Mouse (Mus musculus): ENCODE results near the gene Cdsn. TPM values are rescaled to one million over a fixed set of nuclear protein-coding genes. Genes with fewer than 3 reads are reported as not detected.
A peak's percentile ranks its signal among the peaks of the same experiment; 100 is the strongest.

Gene Cdsn
- total RNA-seq, 1 experiment = 1.1 TPM

- no peaks in the 10 kb centered on the region for H3K9me3 ChIP-seq (ENCODE audit: control insufficient read depth, insufficient read depth, low read depth, low read length)
- H3K4me1 ChIP-seq (ENCODE audit: control insufficient read depth in 2 of 2, insufficient read depth in 2 of 2, low read length in 2 of 2, poor library complexity in 1 of 2) = peaks cover 8 to 22% of the 10 kb centered on the region in 2 experiments; a peak in 3 of 4 replicates
- peak overlapping the region; percentile 17; the same call in 1 of the 2 replicates for H3K9ac ChIP-seq (ENCODE audit: insufficient read depth, low read depth, low read length, poor library complexity, severe bottlenecking)
- TF ChIP-seq HCFC1 (IDR thresholded peaks at IDR 0.05; ENCODE audit: borderline replicate concordance, insufficient read depth, low read length) (no peak), ZC3H11A (IDR thresholded peaks at IDR 0.05; ENCODE audit: borderline replicate concordance, low read depth, low read length) (no peak)
- H3K36me3 ChIP-seq (ENCODE audit: control insufficient read depth, insufficient read depth, low read length, poor library complexity, severe bottlenecking) = no peaks in the 10 kb centered on the region
- H3K27ac ChIP-seq (ENCODE audit: insufficient read depth, low read depth, low read length, poor library complexity, severe bottlenecking) = peak overlapping the region; percentile 73; the same call in 1 of the 2 replicates
- peak overlapping the region; percentile 8 to 24; a peak in 2 of 4 replicates for H3K4me3 ChIP-seq (ENCODE audit: insufficient read depth in 1 of 2, low read depth in 1 of 2, low read length in 2 of 2, poor library complexity in 1 of 2, severe bottlenecking in 1 of 2)
- DNase-seq (ENCODE audit: low read depth, low spot score) = no peak
- in situ Hi-C loops (cut with MboI; ENCODE audit: low sequenced_read_pairs in 2 of 2, unreplicated experiment in 2 of 2) = no loop called here
Measured at GRCm38 (mm10) chr17:35542761-35543411, 9.0 kb upstream of the Cdsn start.

GRCm38 (mm10) chr17:35543412-35543861, 8.5 kb upstream of the Cdsn start:
- TF ChIP-seq HCFC1 (IDR thresholded peaks at IDR 0.05; ENCODE audit: borderline replicate concordance, insufficient read depth, low read length) (no peak), ZNF384 (IDR thresholded peaks at IDR 0.05; ENCODE audit: low read depth, low read length) (no peak), MAFK (IDR thresholded peaks at IDR 0.05; ENCODE audit: insufficient read depth, low read depth, low read length) (no peak), ZC3H11A (IDR thresholded peaks at IDR 0.05; ENCODE audit: borderline replicate concordance, low read depth, low read length) (no peak), CHD2 (IDR thresholded peaks at IDR 0.05; ENCODE audit: low read depth, low read length) (no peak)
- no peak for DNase-seq (ENCODE audit: low read depth, low spot score)
- Histone ChIP-seq H3K4me3 (ENCODE audit: insufficient read depth in 1 of 2, low read depth in 1 of 2, low read length in 2 of 2, poor library complexity in 1 of 2, severe bottlenecking in 1 of 2) (peak overlapping the region; percentile 8 to 24; a peak in 2 of 4 replicates), H3K9me3 (ENCODE audit: control insufficient read depth, insufficient read depth, low read depth, low read length) (no peaks in the 10 kb centered on the region), H3K27ac (ENCODE audit: insufficient read depth, low read depth, low read length, poor library complexity, severe bottlenecking) (peak overlapping the region; percentile 73; the same call in 1 of the 2 replicates), H3K4me1 (ENCODE audit: control insufficient read depth in 2 of 2, insufficient read depth in 2 of 2, low read length in 2 of 2, poor library complexity in 1 of 2) (peaks cover 8 to 24% of the 10 kb centered on the region in 2 experiments; a peak in 3 of 4 replicates), H3K9ac (ENCODE audit: insufficient read depth, low read depth, low read length, poor library complexity, severe bottlenecking) (peak overlapping the region; percentile 17; the same call in 1 of the 2 replicates), H3K36me3 (ENCODE audit: control insufficient read depth, insufficient read depth, low read length, poor library complexity, severe bottlenecking) (no peaks in the 10 kb centered on the region)
- in situ Hi-C loops (cut with MboI; ENCODE audit: low sequenced_read_pairs in 2 of 2, unreplicated experiment in 2 of 2) = no loop called here

- no peaks in the 10 kb centered on the region for H3K9me3 ChIP-seq (ENCODE audit: control insufficient read depth, insufficient read depth, low read depth, low read length)
- peak overlapping the region; percentile 73; the same call in 1 of the 2 replicates for H3K27ac ChIP-seq (ENCODE audit: insufficient read depth, low read depth, low read length, poor library complexity, severe bottlenecking)
- TF ChIP-seq CHD2 (IDR thresholded peaks at IDR 0.05; ENCODE audit: low read depth, low read length) = no peak
- TF ChIP-seq MAFK (IDR thresholded peaks at IDR 0.05; ENCODE audit: insufficient read depth, low read depth, low read length) = no peak
- no peak for TF ChIP-seq ZC3H11A (IDR thresholded peaks at IDR 0.05; ENCODE audit: borderline replicate concordance, low read depth, low read length)
- no peak for TF ChIP-seq HCFC1 (IDR thresholded peaks at IDR 0.05; ENCODE audit: borderline replicate concordance, insufficient read depth, low read length)
- TF ChIP-seq ZNF384 (IDR thresholded peaks at IDR 0.05; ENCODE audit: low read depth, low read length) = no peak
- no peak overlapping the region for H3K4me3 ChIP-seq (ENCODE audit: insufficient read depth in 1 of 2, low read depth in 1 of 2, low read length in 2 of 2, poor library complexity in 1 of 2, severe bottlenecking in 1 of 2)
- no peak for DNase-seq (ENCODE audit: low read depth, low spot score)
- no peaks in the 10 kb centered on the region for H3K36me3 ChIP-seq (ENCODE audit: control insufficient read depth, insufficient read depth, low read length, poor library complexity, severe bottlenecking)
- H3K4me1 ChIP-seq (ENCODE audit: control insufficient read depth in 2 of 2, insufficient read depth in 2 of 2, low read length in 2 of 2, poor library complexity in 1 of 2) = peaks cover 8 to 26% of the 10 kb centered on the region in 2 experiments; a peak in 3 of 4 replicates
- H3K9ac ChIP-seq (ENCODE audit: insufficient read depth, low read depth, low read length, poor library complexity, severe bottlenecking) = no peak overlapping the region
- in situ Hi-C loops (cut with MboI; ENCODE audit: low sequenced_read_pairs in 2 of 2, unreplicated experiment in 2 of 2) = no loop called here
Measured at GRCm38 (mm10) chr17:35544001-35544400, 7.9 kb upstream of the Cdsn start.

DNA sequence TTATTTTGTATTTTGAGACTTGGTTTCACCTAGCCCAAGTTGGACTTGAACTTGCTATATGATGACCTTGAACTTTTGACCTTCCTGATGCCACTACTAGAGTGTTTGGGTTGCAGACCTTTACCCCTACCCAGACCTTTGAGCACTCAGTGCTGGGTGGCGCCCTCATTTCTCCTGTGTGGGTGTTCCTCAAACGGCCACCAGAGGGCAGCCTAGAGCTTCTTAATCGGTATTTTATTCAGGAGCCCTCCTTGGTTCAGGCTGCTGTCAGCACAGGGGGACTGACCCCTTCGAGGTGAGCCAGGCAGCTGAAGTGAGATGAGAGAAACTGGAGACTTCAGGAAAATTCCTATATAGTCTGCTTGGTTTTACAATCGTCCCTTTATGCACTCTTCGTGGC, 7.2 kb upstream of the Cdsn start:
- TF ChIP-seq ZC3H11A (IDR thresholded peaks at IDR 0.05; ENCODE audit: borderline replicate concordance, low read depth, low read length) = no peak
- no peak for TF ChIP-seq MAFK (IDR thresholded peaks at IDR 0.05; ENCODE audit: insufficient read depth, low read depth, low read length)
- TF ChIP-seq HCFC1 (IDR thresholded peaks at IDR 0.05; ENCODE audit: borderline replicate concordance, insufficient read depth, low read length) = no peak; the same call in 1 of the 2 replicates
- TF ChIP-seq CHD2 (IDR thresholded peaks at IDR 0.05; ENCODE audit: low read depth, low read length) = no peak
- TF ChIP-seq ZNF384 (IDR thresholded peaks at IDR 0.05; ENCODE audit: low read depth, low read length) = no peak
- Histone ChIP-seq H3K9me3 (ENCODE audit: control insufficient read depth, insufficient read depth, low read depth, low read length) (no peaks in the 10 kb centered on the region), H3K36me3 (ENCODE audit: control insufficient read depth, insufficient read depth, low read length, poor library complexity, severe bottlenecking) (no peaks in the 10 kb centered on the region), H3K9ac (ENCODE audit: insufficient read depth, low read depth, low read length, poor library complexity, severe bottlenecking) (no peak overlapping the region), H3K4me1 (ENCODE audit: control insufficient read depth in 2 of 2, insufficient read depth in 2 of 2, low read length in 2 of 2, poor library complexity in 1 of 2) (peaks cover 8 to 25% of the 10 kb centered on the region in 2 experiments; a peak in 3 of 4 replicates), H3K4me3 (ENCODE audit: insufficient read depth in 1 of 2, low read depth in 1 of 2, low read length in 2 of 2, poor library complexity in 1 of 2, severe bottlenecking in 1 of 2) (no peak overlapping the region), H3K27ac (ENCODE audit: insufficient read depth, low read depth, low read length, poor library complexity, severe bottlenecking) (no peak overlapping the region; the same call in 1 of the 2 replicates)
- DNase-seq (ENCODE audit: low read depth, low spot score) = peak; percentile 84
- in situ Hi-C loops (cut with MboI; ENCODE audit: low sequenced_read_pairs in 2 of 2, unreplicated experiment in 2 of 2) = no loop called here
